Mouse (Mus musculus): ENCODE data around the gene Tnxb. TPM values are rescaled to one million over a fixed set of nuclear protein-coding genes. Genes with fewer than 3 reads are reported as not detected.

The Tnxb gene
- polyA plus RNA-seq, 1 experiment from 2014 or later, result 0.03 TPM

DNA sequence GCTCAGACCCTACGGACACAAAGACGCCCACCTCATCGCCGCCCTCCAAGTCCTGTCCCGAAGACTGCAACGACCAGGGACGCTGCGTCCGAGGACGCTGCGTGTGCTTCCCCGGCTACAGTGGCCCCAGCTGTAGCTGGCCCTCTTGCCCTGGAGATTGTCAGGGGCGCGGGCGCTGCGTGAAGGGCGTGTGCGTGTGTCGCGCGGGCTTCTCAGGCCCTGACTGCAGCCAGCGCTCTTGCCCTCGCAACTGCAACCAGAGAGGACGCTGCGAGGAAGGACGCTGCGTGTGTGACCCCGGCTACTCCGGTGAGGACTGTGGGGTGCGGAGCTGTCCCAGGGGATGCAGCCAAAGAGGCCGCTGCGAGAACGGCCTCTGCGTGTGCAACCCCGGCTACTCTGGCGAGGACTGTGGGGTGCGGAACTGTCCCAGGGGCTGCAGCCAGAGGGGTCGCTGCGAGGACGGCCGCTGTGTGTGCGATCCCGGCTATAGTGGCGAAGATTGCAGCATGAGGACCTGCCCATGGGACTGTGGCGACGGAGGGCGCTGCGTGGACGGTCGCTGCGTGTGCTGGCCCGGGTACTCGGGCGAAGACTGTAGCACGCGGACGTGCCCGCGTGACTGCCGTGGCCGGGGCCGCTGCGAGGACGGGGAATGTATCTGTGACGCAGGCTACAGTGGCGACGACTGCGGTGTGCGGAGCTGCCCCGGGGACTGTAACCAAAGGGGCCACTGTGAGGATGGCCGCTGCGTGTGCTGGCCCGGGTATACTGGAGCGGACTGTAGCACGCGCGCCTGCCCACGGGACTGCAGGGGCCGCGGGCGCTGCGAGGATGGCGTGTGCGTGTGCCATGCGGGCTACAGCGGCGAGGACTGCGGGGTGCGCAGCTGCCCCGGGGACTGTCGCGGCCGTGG lies 1.1 kb downstream of the Tnxb start:
- H3K36me3 ChIP-seq (ENCODE audit: control insufficient read depth, insufficient read depth, low read length), result no peaks in the 10 kb centered on the region
- H3K4me2 ChIP-seq (ENCODE audit: low read depth, low read length, severe bottlenecking), result peak overlapping the region; percentile 67
- peak overlapping the region; percentile 31 for H3K4me3 ChIP-seq (ENCODE audit: low read depth, low read length)
- H3K9ac ChIP-seq (ENCODE audit: low read length), result peak overlapping the region; percentile 39; the same call in 1 of the 2 replicates
- WGBS, result 11% methylated on average over 91 of the region's 93 CpGs
- ATAC-seq (replicated peaks; ENCODE audit: low FRiP score), result 0 out of 2 replicates have a peak, but pooled peaks have one; percentile 36
- H3K27ac ChIP-seq (ENCODE audit: low read depth, low read length), result no peak overlapping the region
- peak; percentile 76 for DNase-seq (ENCODE audit: low spot score)
- H3K4me1 ChIP-seq (replicated peaks; ENCODE audit: control insufficient read depth, insufficient read depth, low read length), result peaks cover 9% of the 10 kb centered on the region
- H3K9me3 ChIP-seq (ENCODE audit: control insufficient read depth, low read length), result no peaks in the 10 kb centered on the region; the same call in 1 of the 2 replicates
- peaks cover 40% of the 10 kb centered on the region for H3K27me3 ChIP-seq (ENCODE audit: control insufficient read depth, insufficient read depth, low read length)

DNA sequence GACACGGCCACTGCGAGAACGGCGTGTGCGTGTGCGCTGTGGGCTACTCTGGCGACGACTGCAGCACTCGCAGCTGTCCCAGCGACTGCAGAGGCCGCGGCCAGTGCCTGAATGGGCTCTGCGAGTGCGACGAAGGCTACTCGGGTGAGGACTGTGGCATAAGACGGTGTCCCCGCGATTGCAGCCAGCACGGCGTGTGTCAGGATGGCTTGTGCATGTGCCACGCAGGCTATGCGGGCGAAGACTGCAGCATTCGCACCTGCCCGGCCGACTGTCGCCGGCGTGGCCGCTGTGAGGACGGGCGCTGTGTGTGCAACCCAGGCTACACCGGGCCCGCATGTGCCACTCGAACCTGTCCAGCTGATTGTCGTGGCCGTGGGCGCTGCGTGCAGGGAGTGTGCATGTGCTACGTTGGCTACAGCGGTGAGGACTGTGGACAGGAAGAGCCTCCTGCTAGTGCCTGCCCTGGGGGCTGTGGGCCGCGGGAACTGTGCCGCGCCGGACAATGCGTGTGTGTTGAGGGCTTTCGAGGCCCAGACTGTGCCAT lies 2.0 kb downstream of the Tnxb start:
- Histone ChIP-seq H3K4me1 (replicated peaks; ENCODE audit: control insufficient read depth, insufficient read depth, low read length) (peaks cover 9% of the 10 kb centered on the region), H3K27me3 (ENCODE audit: control insufficient read depth, insufficient read depth, low read length) (peaks cover 40% of the 10 kb centered on the region), H3K4me3 (ENCODE audit: low read depth, low read length) (peak overlapping the region; percentile 31), H3K4me2 (ENCODE audit: low read depth, low read length, severe bottlenecking) (peak overlapping the region; percentile 67), H3K27ac (ENCODE audit: low read depth, low read length) (no peak overlapping the region), H3K9ac (ENCODE audit: low read length) (no peak overlapping the region), H3K36me3 (ENCODE audit: control insufficient read depth, insufficient read depth, low read length) (no peaks in the 10 kb centered on the region), H3K9me3 (ENCODE audit: control insufficient read depth, low read length) (no peaks in the 10 kb centered on the region; the same call in 1 of the 2 replicates)
- no peak for ATAC-seq (replicated peaks; ENCODE audit: low FRiP score)
- DNase-seq (ENCODE audit: low spot score), result peak; percentile 51
- WGBS, result 30% methylated on average over 49 of the region's 49 CpGs

DNA sequence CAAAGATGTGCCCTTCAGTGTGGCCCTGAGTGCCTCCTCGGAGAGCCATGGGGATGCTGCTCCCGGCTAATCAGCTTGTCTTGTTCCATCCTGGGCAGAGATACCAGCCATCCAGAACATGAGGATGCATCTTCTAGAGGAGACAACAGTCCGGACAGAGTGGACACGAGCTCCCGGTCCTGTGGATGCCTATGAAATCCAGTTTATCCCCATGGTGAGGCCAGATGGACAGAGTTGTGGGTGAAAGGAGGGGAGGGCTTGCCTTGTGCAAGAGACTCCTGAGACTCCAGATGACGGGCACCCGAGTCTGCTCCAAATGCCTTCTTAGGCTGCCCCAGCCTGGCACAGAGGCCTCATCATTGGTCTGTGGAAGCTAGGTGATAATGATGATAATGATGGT lies 2.8 kb downstream of the Tnxb start:
- no peak overlapping the region for H3K4me3 ChIP-seq (ENCODE audit: low read depth, low read length)
- peaks cover 9% of the 10 kb centered on the region for H3K4me1 ChIP-seq (replicated peaks; ENCODE audit: control insufficient read depth, insufficient read depth, low read length)
- H3K36me3 ChIP-seq (ENCODE audit: control insufficient read depth, insufficient read depth, low read length), result no peaks in the 10 kb centered on the region
- peaks cover 40% of the 10 kb centered on the region for H3K27me3 ChIP-seq (ENCODE audit: control insufficient read depth, insufficient read depth, low read length)
- no peak overlapping the region for H3K27ac ChIP-seq (ENCODE audit: low read depth, low read length)
- ATAC-seq (replicated peaks; ENCODE audit: low FRiP score), result no peak
- peak; percentile 42 for DNase-seq (ENCODE audit: low spot score)
- 87% methylated on average over 7 of the region's 7 CpGs for WGBS
- H3K9me3 ChIP-seq (ENCODE audit: control insufficient read depth, low read length), result no peaks in the 10 kb centered on the region
- H3K9ac ChIP-seq (ENCODE audit: low read length), result no peak overlapping the region
- no peak overlapping the region for H3K4me2 ChIP-seq (ENCODE audit: low read depth, low read length, severe bottlenecking)

DNA sequence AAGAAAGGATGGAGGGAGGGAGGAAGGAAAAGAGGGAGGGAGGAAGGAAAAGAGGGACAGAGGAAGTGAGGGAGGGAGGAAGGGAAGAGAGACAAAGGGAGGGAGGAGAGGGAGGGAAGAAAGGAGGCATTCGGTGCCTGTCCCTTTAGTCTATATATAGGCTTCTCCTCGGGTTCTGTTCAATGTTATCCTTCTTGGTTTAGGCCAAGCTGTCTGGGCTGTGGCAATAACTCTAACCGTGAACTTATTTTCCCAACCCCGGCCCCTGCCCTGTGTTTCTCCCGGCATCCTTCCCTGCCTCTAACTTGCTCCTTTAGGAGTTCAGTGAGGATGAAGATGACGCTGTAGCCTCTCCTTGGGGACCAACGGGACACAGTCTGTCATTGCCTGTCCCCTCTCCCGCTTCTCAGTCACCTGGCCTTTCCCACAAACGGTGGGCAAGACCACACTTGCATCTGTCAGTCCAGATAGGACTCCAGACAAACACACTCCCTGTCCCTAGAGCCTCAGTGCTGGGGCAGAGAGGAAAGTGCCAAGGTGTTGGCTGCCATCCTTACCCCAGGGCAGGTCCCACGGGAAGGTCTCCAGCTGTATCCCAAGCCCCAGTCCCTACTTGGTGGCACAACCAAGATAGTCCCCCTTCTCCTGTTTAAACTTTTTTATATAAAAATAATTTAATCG lies 4.3 kb downstream of the Tnxb start:
- no peak overlapping the region for H3K9ac ChIP-seq (ENCODE audit: low read length)
- H3K36me3 ChIP-seq (ENCODE audit: control insufficient read depth, insufficient read depth, low read length), result no peaks in the 10 kb centered on the region
- H3K27ac ChIP-seq (ENCODE audit: low read depth, low read length), result no peak overlapping the region
- 67% methylated on average over 11 of the region's 11 CpGs for WGBS
- H3K4me3 ChIP-seq (ENCODE audit: low read depth, low read length), result no peak overlapping the region
- H3K27me3 ChIP-seq (ENCODE audit: control insufficient read depth, insufficient read depth, low read length), result peaks cover 40% of the 10 kb centered on the region
- H3K9me3 ChIP-seq (ENCODE audit: control insufficient read depth, low read length), result no peaks in the 10 kb centered on the region
- H3K4me2 ChIP-seq (ENCODE audit: low read depth, low read length, severe bottlenecking), result no peak overlapping the region
- DNase-seq (ENCODE audit: low spot score) (no peak), ATAC-seq (replicated peaks; ENCODE audit: low FRiP score) (no peak)
- peaks cover 9% of the 10 kb centered on the region for H3K4me1 ChIP-seq (replicated peaks; ENCODE audit: control insufficient read depth, insufficient read depth, low read length)

DNA sequence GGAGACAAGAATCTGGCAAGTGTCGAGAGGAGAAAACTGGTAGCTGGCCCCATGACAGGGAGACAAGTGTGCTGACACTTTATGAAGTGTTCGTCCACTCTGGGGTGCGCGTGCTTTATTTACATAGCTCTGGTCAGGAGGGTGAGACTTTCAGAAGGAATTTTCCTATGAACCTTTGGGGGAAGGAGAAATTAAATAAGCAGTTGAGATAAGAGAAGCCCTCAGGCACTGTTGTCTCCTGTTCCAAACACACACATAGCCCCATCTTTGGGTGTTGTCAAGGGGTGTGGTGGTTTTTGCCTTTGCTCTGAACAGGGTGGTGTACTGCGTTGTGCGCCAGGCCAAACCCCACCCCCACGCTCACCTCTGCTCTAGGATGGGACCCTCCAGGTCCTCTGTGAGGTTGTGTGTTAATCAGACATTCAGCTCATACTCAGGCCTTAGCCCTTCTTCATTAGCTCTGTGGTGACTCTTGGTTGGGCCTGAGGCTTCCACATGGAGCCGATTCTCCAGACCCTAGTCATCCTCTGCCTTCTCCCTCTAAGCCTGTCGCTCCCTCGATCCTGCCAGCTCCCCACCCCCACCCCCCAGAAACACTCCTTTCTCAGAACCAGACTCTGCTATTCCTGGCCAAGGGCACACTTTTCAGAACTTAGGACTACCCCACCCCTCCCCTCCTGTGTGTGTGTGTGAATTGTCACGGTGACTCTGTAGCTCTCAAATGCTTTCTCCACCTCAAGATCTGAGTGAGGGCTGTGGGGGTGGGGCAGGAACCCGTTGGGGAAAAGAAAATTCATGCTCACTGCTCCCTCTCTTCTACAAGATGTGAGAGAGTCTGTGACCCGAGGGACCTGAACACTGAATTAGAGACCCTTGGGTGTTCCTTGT lies 5.1 kb downstream of the Tnxb start:
- DNase-seq (ENCODE audit: low spot score) (no peak), ATAC-seq (replicated peaks; ENCODE audit: low FRiP score) (no peak)
- H3K9ac ChIP-seq (ENCODE audit: low read length), result no peak overlapping the region
- no peak overlapping the region for H3K4me3 ChIP-seq (ENCODE audit: low read depth, low read length)
- H3K4me1 ChIP-seq (replicated peaks; ENCODE audit: control insufficient read depth, insufficient read depth, low read length), result peaks cover 9% of the 10 kb centered on the region
- no peak overlapping the region for H3K4me2 ChIP-seq (ENCODE audit: low read depth, low read length, severe bottlenecking)
- no peaks in the 10 kb centered on the region for H3K36me3 ChIP-seq (ENCODE audit: control insufficient read depth, insufficient read depth, low read length)
- 75% methylated on average over 13 of the region's 13 CpGs for WGBS
- H3K9me3 ChIP-seq (ENCODE audit: control insufficient read depth, low read length), result no peaks in the 10 kb centered on the region
- peaks cover 34% of the 10 kb centered on the region for H3K27me3 ChIP-seq (ENCODE audit: control insufficient read depth, insufficient read depth, low read length)
- no peak overlapping the region for H3K27ac ChIP-seq (ENCODE audit: low read depth, low read length)

DNA sequence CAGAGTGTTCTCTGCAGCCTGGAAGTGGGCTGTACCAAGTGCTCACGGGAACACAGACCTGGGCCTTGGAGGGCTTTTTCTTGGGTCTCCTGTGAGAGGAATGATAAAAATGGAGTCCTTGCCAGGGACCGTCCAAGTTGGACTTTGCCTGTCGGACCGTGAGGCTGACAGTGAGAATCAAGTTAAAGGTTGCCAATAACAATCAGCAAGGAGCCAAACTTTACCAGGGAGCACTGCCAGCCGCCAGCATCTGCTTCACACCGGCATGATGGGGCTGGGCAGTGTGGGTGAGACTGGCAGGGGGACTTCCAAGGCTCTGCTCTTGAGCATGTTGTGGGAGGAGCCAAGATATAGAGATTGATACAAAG lies 5.7 kb downstream of the Tnxb start:
- no peaks in the 10 kb centered on the region for H3K36me3 ChIP-seq (ENCODE audit: control insufficient read depth, insufficient read depth, low read length)
- H3K9ac ChIP-seq (ENCODE audit: low read length), result no peak overlapping the region
- no peak overlapping the region for H3K27ac ChIP-seq (ENCODE audit: low read depth, low read length)
- H3K9me3 ChIP-seq (ENCODE audit: control insufficient read depth, low read length), result no peaks in the 10 kb centered on the region
- DNase-seq (ENCODE audit: low spot score) (no peak), ATAC-seq (replicated peaks; ENCODE audit: low FRiP score) (no peak)
- H3K4me2 ChIP-seq (ENCODE audit: low read depth, low read length, severe bottlenecking), result no peak overlapping the region
- H3K4me1 ChIP-seq (replicated peaks; ENCODE audit: control insufficient read depth, insufficient read depth, low read length), result peaks cover 9% of the 10 kb centered on the region
- no peak overlapping the region for H3K4me3 ChIP-seq (ENCODE audit: low read depth, low read length)
- H3K27me3 ChIP-seq (ENCODE audit: control insufficient read depth, insufficient read depth, low read length), result peaks cover 28% of the 10 kb centered on the region
- WGBS, result 85% methylated on average over 6 of the region's 6 CpGs

DNA sequence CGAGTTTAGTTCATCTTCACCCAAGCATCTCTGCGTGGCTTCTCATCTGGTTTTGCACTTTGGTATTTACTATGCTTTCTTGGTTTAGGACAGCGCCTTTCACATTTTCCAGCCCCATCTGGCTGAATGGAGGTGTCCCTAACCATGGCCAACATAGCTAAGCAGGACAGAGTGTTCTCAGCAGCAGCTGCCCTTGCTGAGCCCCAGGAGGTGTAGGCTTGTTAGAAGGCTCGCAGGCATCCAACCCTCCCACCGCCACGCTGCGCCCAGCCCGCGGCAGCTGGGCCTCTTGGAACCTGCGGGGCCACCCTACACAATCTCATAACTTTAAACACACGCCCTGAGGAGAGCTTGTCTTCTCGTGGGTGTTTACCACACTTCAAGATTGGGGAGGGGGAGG lies 6.3 kb downstream of the Tnxb start:
- Histone ChIP-seq H3K4me1 (replicated peaks; ENCODE audit: control insufficient read depth, insufficient read depth, low read length) (peaks cover 4% of the 10 kb centered on the region), H3K27ac (ENCODE audit: low read depth, low read length) (no peak overlapping the region), H3K4me2 (ENCODE audit: low read depth, low read length, severe bottlenecking) (no peak overlapping the region), H3K9me3 (ENCODE audit: control insufficient read depth, low read length) (no peaks in the 10 kb centered on the region), H3K9ac (ENCODE audit: low read length) (no peak overlapping the region), H3K36me3 (ENCODE audit: control insufficient read depth, insufficient read depth, low read length) (no peaks in the 10 kb centered on the region), H3K4me3 (ENCODE audit: low read depth, low read length) (no peak overlapping the region), H3K27me3 (ENCODE audit: control insufficient read depth, insufficient read depth, low read length) (peaks cover 22% of the 10 kb centered on the region)
- 80% methylated on average over 12 of the region's 12 CpGs for WGBS
- no peak for ATAC-seq (replicated peaks; ENCODE audit: low FRiP score)
- no peak for DNase-seq (ENCODE audit: low spot score)

DNA sequence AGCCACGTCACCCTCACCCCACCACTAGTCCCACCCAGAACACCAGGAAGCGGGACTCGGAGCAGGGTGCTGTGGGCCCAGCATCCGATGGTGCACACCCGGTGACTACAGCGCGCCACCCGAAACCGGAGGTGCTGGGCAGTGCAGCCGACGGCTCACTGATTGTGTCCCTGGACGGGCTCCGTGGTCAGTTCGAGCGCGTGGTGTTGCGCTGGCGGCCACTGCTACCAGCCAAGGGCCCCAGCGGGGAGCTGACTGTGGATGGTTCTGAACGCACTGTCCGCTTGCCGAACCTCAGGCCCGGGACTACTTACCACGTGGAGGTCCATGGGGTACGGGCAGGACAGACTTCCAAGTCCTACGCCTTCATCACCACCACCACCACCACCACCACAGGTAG lies 9.9 kb downstream of the Tnxb start:
- H3K4me3 ChIP-seq (ENCODE audit: low read depth, low read length), result no peak overlapping the region
- H3K36me3 ChIP-seq (ENCODE audit: control insufficient read depth, insufficient read depth, low read length), result no peaks in the 10 kb centered on the region
- no peak overlapping the region for H3K27ac ChIP-seq (ENCODE audit: low read depth, low read length)
- 87% methylated on average over 26 of the region's 26 CpGs for WGBS
- H3K27me3 ChIP-seq (ENCODE audit: control insufficient read depth, insufficient read depth, low read length), result peaks cover 2% of the 10 kb centered on the region; the same call in 1 of the 2 replicates
- DNase-seq (ENCODE audit: low spot score) (no peak), ATAC-seq (replicated peaks; ENCODE audit: low FRiP score) (no peak)
- no peak overlapping the region for H3K4me2 ChIP-seq (ENCODE audit: low read depth, low read length, severe bottlenecking)
- H3K9me3 ChIP-seq (ENCODE audit: control insufficient read depth, low read length), result no peaks in the 10 kb centered on the region
- no peak overlapping the region for H3K9ac ChIP-seq (ENCODE audit: low read length)
- H3K4me1 ChIP-seq (replicated peaks; ENCODE audit: control insufficient read depth, insufficient read depth, low read length), result 0 out of 2 replicates have a peak, but pooled peaks cover 2% of the 10 kb centered on the region

Measured in forebrain, embryonic 11.5 days (tissue).